Mouse (Mus musculus): Measurements from ENCODE around the gene Ice1. TPM values are rescaled to one million over a fixed set of nuclear protein-coding genes. Genes with fewer than 3 reads are reported as not detected.

The Ice1 gene
- polyA plus RNA-seq, 1 experiment from 2014 or later, result 32.0 TPM

- no peak overlapping the region for H3K4me3 ChIP-seq
- no peak overlapping the region for H3K4me2 ChIP-seq (replicated peaks)
- no peaks in the 10 kb centered on the region for H3K9me3 ChIP-seq
- peaks cover 84% of the 10 kb centered on the region for H3K36me3 ChIP-seq
- WGBS, result 94% methylated on average over 1 of the region's 1 CpGs
- no peak for ATAC-seq (ENCODE audit: low FRiP score, low read depth)
- H3K27ac ChIP-seq (replicated peaks), result no peak overlapping the region
- no peak overlapping the region for H3K9ac ChIP-seq (replicated peaks)
- H3K27me3 ChIP-seq, result no peaks in the 10 kb centered on the region
- H3K4me1 ChIP-seq, result no peaks in the 10 kb centered on the region
Observed at GRCm38 (mm10) chr13:70601566-70601965, 35.9 kb downstream of the Ice1 start.

- Histone ChIP-seq H3K27me3 (no peaks in the 10 kb centered on the region), H3K4me1 (no peaks in the 10 kb centered on the region), H3K4me2 (replicated peaks) (no peak overlapping the region), H3K9ac (replicated peaks) (no peak overlapping the region), H3K9me3 (no peaks in the 10 kb centered on the region), H3K27ac (replicated peaks) (no peak overlapping the region), H3K36me3 (peaks cover 84% of the 10 kb centered on the region), H3K4me3 (no peak overlapping the region)
- WGBS, result 82% methylated on average over 12 of the region's 12 CpGs
- no peak for ATAC-seq (ENCODE audit: low FRiP score, low read depth)
Observed at GRCm38 (mm10) chr13:70599964-70600619, 37.3 kb downstream of the Ice1 start.

GRCm38 (mm10) chr13:70598941-70599340 is 38.5 kb downstream of the Ice1 start:
- Histone ChIP-seq H3K9ac (replicated peaks) (no peak overlapping the region), H3K27ac (replicated peaks) (no peak overlapping the region), H3K9me3 (no peaks in the 10 kb centered on the region), H3K27me3 (no peaks in the 10 kb centered on the region), H3K4me3 (no peak overlapping the region), H3K4me2 (replicated peaks) (no peak overlapping the region), H3K36me3 (peaks cover 84% of the 10 kb centered on the region), H3K4me1 (no peaks in the 10 kb centered on the region)
- WGBS, result 94% methylated on average over 4 of the region's 4 CpGs
- ATAC-seq (ENCODE audit: low FRiP score, low read depth), result no peak

- ATAC-seq (ENCODE audit: low FRiP score, low read depth), result no peak
- no peak overlapping the region for H3K9ac ChIP-seq (replicated peaks)
- H3K9me3 ChIP-seq, result no peaks in the 10 kb centered on the region
- H3K4me2 ChIP-seq (replicated peaks), result no peak overlapping the region
- H3K27ac ChIP-seq (replicated peaks), result no peak overlapping the region
- no peak overlapping the region for H3K4me3 ChIP-seq
- peaks cover 84% of the 10 kb centered on the region for H3K36me3 ChIP-seq
- 90% methylated on average over 3 of the region's 3 CpGs for WGBS
- H3K4me1 ChIP-seq, result no peaks in the 10 kb centered on the region
- H3K27me3 ChIP-seq, result no peaks in the 10 kb centered on the region
Observed at GRCm38 (mm10) chr13:70596901-70597300, 40.5 kb downstream of the Ice1 start.

- Histone ChIP-seq H3K9me3 (no peaks in the 10 kb centered on the region), H3K4me1 (no peaks in the 10 kb centered on the region), H3K36me3 (peaks cover 68% of the 10 kb centered on the region)
Observed at GRCm38 (mm10) chr13:70590248-70590762, 47.1 kb downstream of the Ice1 start.

GRCm38 (mm10) chr13:70586969-70587368 is 50.5 kb downstream of the Ice1 start:
- Histone ChIP-seq H3K9ac (replicated peaks) (no peak overlapping the region), H3K4me2 (replicated peaks) (no peak overlapping the region), H3K27me3 (no peaks in the 10 kb centered on the region), H3K9me3 (no peaks in the 10 kb centered on the region), H3K4me3 (no peak overlapping the region), H3K36me3 (peaks cover 35% of the 10 kb centered on the region), H3K27ac (replicated peaks) (no peak overlapping the region), H3K4me1 (no peaks in the 10 kb centered on the region)
- 74% methylated on average over 2 of the region's 2 CpGs for WGBS
- peak; percentile 68; the same call in 1 of the 2 replicates for ATAC-seq (ENCODE audit: low FRiP score, low read depth)

More at GRCm38 (mm10) chr13:70590248-70590762, 47.1 kb downstream of the Ice1 start:
- no peak for ATAC-seq (ENCODE audit: low FRiP score, low read depth)
- WGBS, result 95% methylated on average over 7 of the region's 7 CpGs
- no peak overlapping the region for H3K4me2 ChIP-seq (replicated peaks)
- H3K27ac ChIP-seq (replicated peaks), result no peak overlapping the region
- H3K4me3 ChIP-seq, result no peak overlapping the region
- H3K9ac ChIP-seq (replicated peaks), result no peak overlapping the region
- no peaks in the 10 kb centered on the region for H3K27me3 ChIP-seq

- ATAC-seq (ENCODE audit: low FRiP score, low read depth), result 0 out of 2 replicates have a peak, but pooled peaks have one; percentile 13
- Histone ChIP-seq H3K4me2 (replicated peaks) (no peak overlapping the region), H3K9ac (replicated peaks) (no peak overlapping the region), H3K4me3 (no peak overlapping the region), H3K27me3 (no peaks in the 10 kb centered on the region), H3K4me1 (no peaks in the 10 kb centered on the region), H3K27ac (replicated peaks) (no peak overlapping the region), H3K36me3 (no peaks in the 10 kb centered on the region), H3K9me3 (no peaks in the 10 kb centered on the region)
- 47% methylated on average over 2 of the region's 2 CpGs for WGBS
Observed at GRCm38 (mm10) chr13:70582517-70582916, 54.9 kb downstream of the Ice1 start.

GRCm38 (mm10) chr13:70581509-70581908 is 55.9 kb downstream of the Ice1 start:
- H3K4me1 ChIP-seq, result no peaks in the 10 kb centered on the region
- no peak overlapping the region for H3K27ac ChIP-seq (replicated peaks)
- H3K9ac ChIP-seq (replicated peaks), result no peak overlapping the region
- 88% methylated on average over 4 of the region's 4 CpGs for WGBS
- ATAC-seq (ENCODE audit: low FRiP score, low read depth), result no peak
- no peaks in the 10 kb centered on the region for H3K27me3 ChIP-seq
- no peak overlapping the region for H3K4me3 ChIP-seq
- no peak overlapping the region for H3K4me2 ChIP-seq (replicated peaks)
- H3K36me3 ChIP-seq, result no peaks in the 10 kb centered on the region
- no peaks in the 10 kb centered on the region for H3K9me3 ChIP-seq

- Histone ChIP-seq H3K4me1 (0 out of 2 replicates have a peak, but pooled peaks cover 4% of the 10 kb centered on the region), H3K4me3 (no peak overlapping the region), H3K9me3 (no peaks in the 10 kb centered on the region), H3K9ac (replicated peaks) (no peak overlapping the region), H3K4me2 (replicated peaks) (no peak overlapping the region), H3K27ac (replicated peaks) (no peak overlapping the region), H3K27me3 (no peaks in the 10 kb centered on the region), H3K36me3 (no peaks in the 10 kb centered on the region)
- 73% methylated on average over 1 of the region's 1 CpGs for WGBS
- no peak for ATAC-seq (ENCODE audit: low FRiP score, low read depth)
Observed at GRCm38 (mm10) chr13:70574216-70574615, 63.2 kb downstream of the Ice1 start.

GRCm38 (mm10) chr13:70567889-70568288 is 69.5 kb downstream of the Ice1 start:
- Histone ChIP-seq H3K9me3 (no peaks in the 10 kb centered on the region), H3K9ac (replicated peaks) (no peak overlapping the region), H3K36me3 (no peaks in the 10 kb centered on the region), H3K4me2 (replicated peaks) (no peak overlapping the region), H3K27me3 (no peaks in the 10 kb centered on the region), H3K27ac (replicated peaks) (no peak overlapping the region), H3K4me1 (no peaks in the 10 kb centered on the region), H3K4me3 (no peak overlapping the region)
- WGBS, result 87% methylated on average over 2 of the region's 2 CpGs
- ATAC-seq (ENCODE audit: low FRiP score, low read depth), result no peak

GRCm38 (mm10) chr13:70553456-70553855 is 84.0 kb downstream of the Ice1 start:
- H3K27ac ChIP-seq (replicated peaks), result no peak overlapping the region
- no peaks in the 10 kb centered on the region for H3K27me3 ChIP-seq
- no peaks in the 10 kb centered on the region for H3K9me3 ChIP-seq
- H3K4me2 ChIP-seq (replicated peaks), result no peak overlapping the region
- 79% methylated on average over 5 of the region's 5 CpGs for WGBS
- ATAC-seq (ENCODE audit: low FRiP score, low read depth), result no peak
- no peak overlapping the region for H3K9ac ChIP-seq (replicated peaks)
- H3K36me3 ChIP-seq, result no peaks in the 10 kb centered on the region
- no peak overlapping the region for H3K4me3 ChIP-seq
- no peaks in the 10 kb centered on the region for H3K4me1 ChIP-seq

- Histone ChIP-seq H3K9ac (replicated peaks) (no peak overlapping the region), H3K27ac (replicated peaks) (0 out of 2 replicates have a peak overlapping the region, but pooled peaks have one; percentile 15), H3K36me3 (no peaks in the 10 kb centered on the region), H3K4me2 (replicated peaks) (no peak overlapping the region), H3K4me1 (peaks cover 9% of the 10 kb centered on the region; the same call in 1 of the 2 replicates), H3K9me3 (no peaks in the 10 kb centered on the region), H3K27me3 (no peaks in the 10 kb centered on the region), H3K4me3 (no peak overlapping the region)
- WGBS, result 22% methylated on average over 3 of the region's 3 CpGs
- peak; percentile 30; the same call in 1 of the 2 replicates for ATAC-seq (ENCODE audit: low FRiP score, low read depth)
Observed at GRCm38 (mm10) chr13:70547457-70547856, 90.0 kb downstream of the Ice1 start.
